Mouse (Mus musculus) embryonic fibroblast, embryonic 13.5 days (primary cell): ENCODE measurements around the gene Ticam1.

Experiments
- CTCF ChIP-seq: IDR thresholded peaks from 2 replicates; pipeline ENCODE4 v1.5.1; 2011; ENCODE audit warnings: mild to moderate bottlenecking, control low read depth, low read length, moderate library complexity, borderline replicate concordance; ENCODE audit not compliant: insufficient read depth
- POLR2A ChIP-seq: IDR thresholded peaks from 2 replicates; pipeline ENCODE4 v1.6.1; 2011; ENCODE audit warnings: low read depth, mild to moderate bottlenecking, control low read depth, low read length, moderate library complexity

GRCm38 (mm10) chr17:56275842-56276480 lies 625 bp downstream of the Ticam1 start:
- no peak for TF ChIP-seq POLR2A
- no peak for TF ChIP-seq CTCF
